In genomic region chr12:112334106-112334855, GRCm38 (mm10) we compare ENCODE assay signal across 9 mouse cellular contexts.
DNase-seq lines count a peak whose midpoint lies in the region; ATAC-seq lines count a peak whose summit lies in the region.
"Had no signal": no experiment of that assay in that cellular context is flagged by ENCODE, and none has a peak within 500 bp of the region (broad histone marks: within the 10 kb centered on the region; RNA-seq: fewer than 3 reads in every experiment).

No protein-coding gene starts in this region.

- no peaks in the 10 kb centered on the region for H3K36me3 ChIP-seq in forebrain, embryonic 16.5 days (ENCODE audit: control insufficient read depth, insufficient read depth)
- no peaks in the 10 kb centered on the region for H3K36me3 ChIP-seq in neural tube, embryonic 13.5 days
- no peaks in the 10 kb centered on the region for H3K36me3 ChIP-seq in liver, embryonic 11.5 days (ENCODE audit: control insufficient read depth, insufficient read depth, low read length)

- peak; percentile 47 for DNase-seq in left cerebral cortex, postnatal 4 days
- DNase-seq in left cerebral cortex, postnatal 10 days (ENCODE audit: extremely low spot score in 1 of 2, low spot score in 2 of 2) = no peak
- peak; percentile 71 for DNase-seq in kidney, postnatal 10 days
- no peak for DNase-seq in right cerebral cortex, adult 18-20 months
- DNase-seq in liver, embryonic 11.5 days (ENCODE audit: low spot score) = no peak
- no peak for DNase-seq in left cerebral cortex, postnatal 14 days (ENCODE audit: low spot score in 2 of 2)

- no peak overlapping the region for H3K4me3 ChIP-seq in forebrain, embryonic 16.5 days (replicated peaks; ENCODE audit: low read length)
- H3K4me3 ChIP-seq in neural tube, embryonic 13.5 days = no peak overlapping the region
- H3K4me3 ChIP-seq in liver, embryonic 11.5 days (ENCODE audit: low read depth, low read length) = no peak overlapping the region
- H3K4me3 ChIP-seq: erythroblast, embryonic 14.5 days had no signal

- no peaks in the 10 kb centered on the region for H3K27me3 ChIP-seq in forebrain, embryonic 16.5 days (replicated peaks; ENCODE audit: control insufficient read depth, insufficient read depth, low read length)
- no peaks in the 10 kb centered on the region for H3K27me3 ChIP-seq in neural tube, embryonic 13.5 days
- no peaks in the 10 kb centered on the region; the same call in 1 of the 2 replicates for H3K27me3 ChIP-seq in liver, embryonic 11.5 days (replicated peaks; ENCODE audit: control insufficient read depth, insufficient read depth, low read length)

- no peak overlapping the region for H3K4me2 ChIP-seq in forebrain, embryonic 16.5 days (ENCODE audit: low read length)
- no peak overlapping the region for H3K4me2 ChIP-seq in neural tube, embryonic 13.5 days
- H3K4me2 ChIP-seq in liver, embryonic 11.5 days = no peak overlapping the region

- peak overlapping the region; percentile 41 for H3K9ac ChIP-seq in forebrain, embryonic 16.5 days (replicated peaks; ENCODE audit: low read depth, low read length)
- H3K9ac ChIP-seq in neural tube, embryonic 13.5 days = peak overlapping the region; percentile 22; the same call in 1 of the 2 replicates
- no peak overlapping the region for H3K9ac ChIP-seq in liver, embryonic 11.5 days (ENCODE audit: low read depth, low read length)

- H3K27ac ChIP-seq in forebrain, embryonic 16.5 days (ENCODE audit: low read length) = peak overlapping the region; percentile 79
- peak overlapping the region; percentile 75 for H3K27ac ChIP-seq in neural tube, embryonic 13.5 days (replicated peaks)
- no peak overlapping the region for H3K27ac ChIP-seq in liver, embryonic 11.5 days (ENCODE audit: low read depth, low read length)

- H3K9me3 ChIP-seq in forebrain, embryonic 16.5 days (ENCODE audit: control insufficient read depth, low read length) = no peaks in the 10 kb centered on the region
- H3K9me3 ChIP-seq in neural tube, embryonic 13.5 days = no peaks in the 10 kb centered on the region
- H3K9me3 ChIP-seq in liver, embryonic 11.5 days (ENCODE audit: control insufficient read depth, low read length) = no peaks in the 10 kb centered on the region

- intact Hi-C loops in left cerebral cortex, postnatal 4 days (cut with DNase I) = loop anchor here (10.0 kb wide), 1 partner anchor 189 kb away; the partner anchor contains the start of gene Kif26a
- intact Hi-C loops in left cerebral cortex, postnatal 10 days (cut with DNase I) = no loop called here
- intact Hi-C loops in left cerebral cortex, postnatal 14 days (cut with DNase I) = no loop called here

- H3K4me1 ChIP-seq in forebrain, embryonic 16.5 days (replicated peaks; ENCODE audit: control insufficient read depth, insufficient read depth, low read length) = peaks cover 89% of the 10 kb centered on the region
- peaks cover 97% of the 10 kb centered on the region for H3K4me1 ChIP-seq in neural tube, embryonic 13.5 days (replicated peaks)
- H3K4me1 ChIP-seq in liver, embryonic 11.5 days (replicated peaks; ENCODE audit: control insufficient read depth, insufficient read depth, low read length) = peaks cover 14% of the 10 kb centered on the region

- WGBS in forebrain, embryonic 16.5 days = 13% methylated on average over 20 of the region's 20 CpGs
- WGBS in neural tube, embryonic 13.5 days = 35% methylated on average over 20 of the region's 20 CpGs
- 71% methylated on average over 20 of the region's 20 CpGs for WGBS in liver, embryonic 11.5 days

- peak; percentile 5; the same call in 1 of the 2 replicates for ATAC-seq in forebrain, embryonic 16.5 days
- 0 out of 2 replicates have a peak, but pooled peaks have one; percentile 3 for ATAC-seq in neural tube, embryonic 13.5 days (ENCODE audit: low read depth)
- ATAC-seq in liver, embryonic 11.5 days (replicated peaks; ENCODE audit: low FRiP score) = no peak

Comparison
In these comparisons a context has a peak if more than half of its experiments do, and no peak if none do; other contexts are left out.
1. DNase-seq: peak in left cerebral cortex, postnatal 4 days (single experiment) and kidney, postnatal 10 days (single experiment); none in left cerebral cortex, postnatal 10 days (0 of 2), right cerebral cortex, adult 18-20 months (single experiment), liver, embryonic 11.5 days (single experiment) and left cerebral cortex, postnatal 14 days (0 of 2).